Mouse (Mus musculus): ENCODE data around the gene Ust.

The Ust gene

GRCm38 (mm10) chr10:8498951-8499891 lies 19.4 kb downstream of the Ust start:
- 51% methylated on average over 13 of the region's 13 CpGs for WGBS

GRCm38 (mm10) chr10:8495543-8496141 lies 23.0 kb downstream of the Ust start:
- 60% methylated on average over 5 of the region's 5 CpGs for WGBS

- 94% methylated on average over 1 of the region's 1 CpGs for WGBS
Measured at GRCm38 (mm10) chr10:8491909-8492591, 26.6 kb downstream of the Ust start.

GRCm38 (mm10) chr10:8487388-8487787 lies 31.2 kb downstream of the Ust start:
- 91% methylated on average over 2 of the region's 2 CpGs for WGBS

DNA sequence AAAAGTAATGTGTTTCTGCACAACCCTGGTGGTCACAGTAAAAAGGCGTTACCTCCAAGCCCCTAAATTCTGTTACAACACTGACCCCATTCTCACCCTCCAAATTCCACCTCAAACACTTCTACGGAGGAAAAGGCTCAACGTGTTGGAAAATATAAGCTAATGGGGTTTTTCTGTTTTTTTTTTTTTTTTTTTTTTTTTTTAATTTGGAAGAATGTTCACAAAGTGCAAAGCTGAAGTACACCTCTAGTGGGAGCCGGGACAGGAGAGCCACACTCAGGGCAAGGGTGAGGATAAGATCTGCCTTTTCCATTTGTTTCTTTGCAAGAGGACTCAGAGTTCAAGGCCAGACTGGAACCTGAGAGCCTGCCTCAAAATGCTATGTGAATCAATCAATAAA lies 34.1 kb downstream of the Ust start:
- WGBS, result 85% methylated on average over 4 of the region's 4 CpGs

DNA sequence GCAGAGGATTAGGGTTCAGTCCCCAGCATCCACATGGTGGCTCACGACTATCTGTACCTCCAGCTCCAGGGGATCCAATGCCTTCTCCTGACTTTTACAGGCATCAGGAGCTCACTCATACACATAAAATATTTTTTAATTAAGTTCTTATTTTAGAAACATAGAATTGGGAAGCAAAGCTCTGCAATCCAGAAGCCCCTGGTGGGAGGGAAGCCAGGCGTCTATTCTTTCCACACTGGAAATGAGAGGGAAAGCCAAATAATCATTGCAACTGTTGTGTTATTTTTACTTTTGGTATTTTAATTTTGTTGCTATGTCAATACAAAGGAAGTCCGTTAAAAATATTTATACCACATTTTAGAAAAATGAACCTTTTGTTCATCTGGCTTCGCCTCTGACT lies 35.8 kb downstream of the Ust start:
- WGBS, result 82% methylated on average over 4 of the region's 4 CpGs

DNA sequence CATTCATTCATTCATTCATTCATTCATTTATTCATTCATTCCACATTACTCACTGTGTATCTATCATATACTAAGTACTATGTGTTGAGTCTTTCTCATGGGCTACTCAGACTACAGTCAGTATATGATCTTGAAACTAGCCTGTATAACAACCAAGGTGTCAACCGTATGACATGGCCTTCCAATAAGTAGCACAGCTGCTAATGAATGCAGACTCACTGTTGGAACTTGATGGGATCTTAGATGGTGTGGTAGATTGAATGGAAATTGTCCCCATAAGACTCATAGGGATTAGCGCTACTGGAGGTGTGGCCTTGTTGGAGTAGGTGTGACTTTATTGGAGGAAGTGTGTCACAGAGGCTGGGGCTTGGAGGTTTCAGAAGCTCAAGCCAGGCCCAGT lies 38.8 kb downstream of the Ust start:
- 97% methylated on average over 2 of the region's 2 CpGs for WGBS

DNA sequence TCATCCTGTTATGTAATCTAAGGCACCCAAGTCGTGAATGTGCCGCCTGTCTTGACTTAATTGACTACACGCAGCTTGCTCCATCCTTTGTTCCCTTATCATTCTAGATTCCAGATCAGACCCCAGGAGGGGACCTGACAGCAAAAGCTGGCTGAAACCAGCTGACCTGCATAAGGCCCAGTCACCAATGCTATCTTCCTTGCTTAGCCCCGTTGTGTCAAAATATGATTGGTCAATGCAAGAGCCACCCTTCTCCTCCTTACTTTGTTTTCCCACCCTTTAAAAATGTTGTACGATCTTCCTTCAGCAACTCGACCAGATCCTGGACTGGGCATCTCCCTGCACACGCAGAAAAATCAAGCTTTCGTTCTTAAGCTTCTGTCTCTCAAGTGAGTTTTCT lies 40.7 kb downstream of the Ust start:
- 93% methylated on average over 8 of the region's 8 CpGs for WGBS

DNA sequence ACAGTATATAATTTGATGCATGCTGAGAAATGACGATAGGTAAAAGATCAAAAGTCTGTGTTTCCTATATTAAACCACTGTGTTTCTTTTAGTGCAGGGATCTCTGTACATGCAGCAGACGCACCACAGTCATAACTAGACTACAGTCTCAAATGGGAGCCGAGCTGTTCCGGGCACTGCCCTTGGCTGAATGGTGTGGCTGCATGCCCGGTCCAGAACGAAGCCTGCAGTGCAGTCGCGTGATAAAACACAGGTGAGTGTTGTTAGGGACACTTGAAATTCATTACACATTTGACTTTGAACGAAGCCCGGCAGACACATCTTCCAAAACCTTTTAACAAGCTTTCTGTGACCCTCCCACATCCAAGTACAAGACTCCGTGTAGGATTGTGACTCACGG lies 46.6 kb downstream of the Ust start:
- WGBS, result 77% methylated on average over 12 of the region's 12 CpGs

DNA sequence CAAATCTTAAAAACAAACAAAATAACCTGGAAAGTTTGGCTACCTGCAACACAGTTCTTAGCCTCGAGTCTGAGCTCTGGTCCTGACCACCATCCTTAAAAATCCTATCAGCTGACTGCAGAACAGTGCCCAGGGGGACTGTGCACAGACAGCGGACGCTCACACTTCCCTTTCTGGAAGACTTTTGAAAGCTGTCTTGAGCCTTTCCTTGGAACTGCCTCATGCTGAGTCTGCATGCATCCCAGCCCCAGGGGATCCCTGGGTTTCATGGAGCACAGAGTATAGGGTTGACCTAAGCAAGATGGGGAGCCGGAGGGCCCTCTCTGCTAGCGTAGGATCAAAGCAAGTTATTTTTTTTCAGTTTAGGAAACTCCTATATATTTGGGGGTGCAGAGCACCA lies 47.6 kb downstream of the Ust start:
- WGBS, result 79% methylated on average over 5 of the region's 5 CpGs

GRCm38 (mm10) chr10:8469516-8469915 lies 49.1 kb downstream of the Ust start:
- WGBS, result 83% methylated on average over 3 of the region's 3 CpGs

GRCm38 (mm10) chr10:8468651-8469386 lies 49.8 kb downstream of the Ust start:
- 76% methylated on average over 5 of the region's 5 CpGs for WGBS

DNA sequence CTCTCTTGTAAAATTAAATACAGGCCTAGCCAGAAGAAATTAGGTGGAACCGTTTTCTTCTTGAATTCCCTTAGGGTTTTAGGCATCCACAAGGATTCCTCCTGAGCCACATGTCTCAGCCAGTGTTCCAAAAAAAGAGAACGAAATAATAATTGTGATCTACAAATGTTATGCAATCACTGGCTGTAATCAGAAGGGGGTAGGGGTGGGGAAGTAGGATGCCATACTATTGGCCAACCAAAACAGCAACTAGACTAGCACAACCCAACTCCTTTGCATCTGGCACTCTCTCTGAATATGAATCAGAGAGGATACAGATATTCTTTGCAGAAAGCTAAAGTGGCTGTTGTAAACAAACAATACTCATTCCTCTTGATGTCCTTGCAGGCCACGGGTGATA lies 52.7 kb downstream of the Ust start:
- WGBS, result 67% methylated on average over 3 of the region's 3 CpGs

DNA sequence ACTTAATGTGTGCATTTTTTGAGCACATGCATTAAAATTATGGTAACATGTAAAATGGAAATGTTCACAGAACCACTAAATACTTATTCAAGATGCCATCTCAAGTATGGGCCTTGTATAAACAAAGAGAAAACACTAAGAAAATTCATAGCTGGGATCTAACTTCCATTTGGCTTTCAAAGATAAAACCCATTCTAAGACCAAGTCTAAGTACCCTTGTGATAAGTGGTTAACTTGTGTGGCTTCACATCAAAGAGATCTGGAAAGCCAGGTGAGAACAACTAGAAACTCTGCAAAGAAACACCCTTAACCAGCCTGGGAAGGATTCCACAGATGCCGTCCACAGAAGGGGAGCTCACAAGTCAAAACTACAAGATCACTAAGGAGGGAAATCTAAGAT lies 53.4 kb downstream of the Ust start:
- 82% methylated on average over 1 of the region's 1 CpGs for WGBS

DNA sequence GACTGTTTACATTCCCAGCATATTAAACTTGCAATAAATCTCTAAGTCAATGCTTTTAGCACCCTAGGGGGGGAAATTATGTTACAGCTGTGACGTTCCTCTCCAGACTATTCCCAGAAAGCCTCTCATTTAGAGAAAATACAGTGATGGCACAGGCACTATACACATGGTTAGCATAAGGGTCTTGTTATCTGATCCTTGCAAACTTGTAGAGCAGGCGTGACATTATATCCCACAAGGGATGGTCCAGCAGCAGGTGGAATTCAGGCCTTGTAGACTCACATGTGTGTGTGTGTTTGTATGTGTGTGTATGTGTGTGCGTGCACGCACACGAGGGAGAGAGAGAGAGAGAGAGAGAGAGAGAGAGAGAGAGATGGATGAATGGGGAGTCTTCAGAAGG lies 57.3 kb downstream of the Ust start:
- 86% methylated on average over 5 of the region's 5 CpGs for WGBS

GRCm38 (mm10) chr10:8454711-8455110 lies 63.9 kb downstream of the Ust start:
- WGBS, result 64% methylated on average over 1 of the region's 1 CpGs

DNA sequence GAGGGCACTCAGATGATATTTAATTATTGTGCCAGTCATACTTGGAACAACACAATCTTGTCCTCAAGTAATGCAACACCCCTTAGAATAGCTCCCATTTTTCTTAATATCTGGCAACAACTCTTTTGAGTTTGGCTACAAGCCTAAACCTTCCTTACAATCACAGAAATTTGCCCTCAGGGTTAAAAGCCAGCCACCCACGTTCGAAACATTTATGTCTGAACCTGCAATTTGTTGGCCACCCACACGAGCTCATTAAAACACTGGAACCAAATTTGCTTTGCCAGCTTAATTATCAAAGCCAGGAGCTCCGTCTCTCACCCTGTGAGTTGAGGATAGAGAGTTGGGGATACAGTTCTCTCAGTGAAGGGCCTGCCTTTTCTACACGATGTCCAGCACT lies 70.9 kb downstream of the Ust start:
- 33% methylated on average over 5 of the region's 5 CpGs for WGBS

DNA sequence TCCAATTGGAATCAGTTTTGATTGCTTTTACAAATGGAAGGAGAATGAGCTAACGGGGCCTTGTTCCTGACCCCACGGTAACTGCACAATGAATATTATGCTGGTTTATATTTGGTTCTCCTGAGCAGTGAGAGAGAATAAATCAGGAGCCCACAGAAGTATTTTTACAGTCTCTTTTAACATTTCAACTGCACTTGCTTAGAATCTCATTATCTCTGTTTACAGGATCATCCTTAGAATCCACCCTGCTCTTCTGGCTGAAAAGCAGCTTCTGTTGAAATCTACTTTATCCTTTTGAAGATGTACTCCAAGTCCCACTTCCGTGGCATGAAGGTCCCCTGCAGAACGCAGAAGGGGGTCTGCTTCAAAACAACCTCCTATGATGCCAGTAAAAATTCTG lies 71.7 kb downstream of the Ust start:
- 24% methylated on average over 4 of the region's 4 CpGs for WGBS

- WGBS, result 86% methylated on average over 5 of the region's 5 CpGs
Measured at GRCm38 (mm10) chr10:8444052-8444451, 74.6 kb downstream of the Ust start.

DNA sequence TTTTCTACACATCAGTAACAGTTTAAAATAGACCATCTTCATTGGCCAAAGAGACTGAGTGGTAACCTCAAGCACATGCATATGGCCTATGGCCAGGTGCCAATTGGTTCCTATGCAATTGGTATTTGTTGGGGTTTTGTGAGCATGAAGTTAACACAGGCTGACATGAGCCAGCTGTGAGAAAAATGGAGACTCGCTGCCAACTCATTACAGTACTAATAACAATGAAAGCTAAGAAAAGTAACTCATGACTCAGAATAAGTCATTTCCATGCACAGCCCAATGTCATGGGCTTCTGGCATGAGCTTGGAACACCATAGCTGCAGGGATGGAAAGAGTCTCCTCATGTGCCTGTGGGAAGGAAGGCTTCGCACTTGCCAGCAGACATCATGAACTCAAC lies 86.8 kb downstream of the Ust start:
- WGBS, result 78% methylated on average over 2 of the region's 2 CpGs

DNA sequence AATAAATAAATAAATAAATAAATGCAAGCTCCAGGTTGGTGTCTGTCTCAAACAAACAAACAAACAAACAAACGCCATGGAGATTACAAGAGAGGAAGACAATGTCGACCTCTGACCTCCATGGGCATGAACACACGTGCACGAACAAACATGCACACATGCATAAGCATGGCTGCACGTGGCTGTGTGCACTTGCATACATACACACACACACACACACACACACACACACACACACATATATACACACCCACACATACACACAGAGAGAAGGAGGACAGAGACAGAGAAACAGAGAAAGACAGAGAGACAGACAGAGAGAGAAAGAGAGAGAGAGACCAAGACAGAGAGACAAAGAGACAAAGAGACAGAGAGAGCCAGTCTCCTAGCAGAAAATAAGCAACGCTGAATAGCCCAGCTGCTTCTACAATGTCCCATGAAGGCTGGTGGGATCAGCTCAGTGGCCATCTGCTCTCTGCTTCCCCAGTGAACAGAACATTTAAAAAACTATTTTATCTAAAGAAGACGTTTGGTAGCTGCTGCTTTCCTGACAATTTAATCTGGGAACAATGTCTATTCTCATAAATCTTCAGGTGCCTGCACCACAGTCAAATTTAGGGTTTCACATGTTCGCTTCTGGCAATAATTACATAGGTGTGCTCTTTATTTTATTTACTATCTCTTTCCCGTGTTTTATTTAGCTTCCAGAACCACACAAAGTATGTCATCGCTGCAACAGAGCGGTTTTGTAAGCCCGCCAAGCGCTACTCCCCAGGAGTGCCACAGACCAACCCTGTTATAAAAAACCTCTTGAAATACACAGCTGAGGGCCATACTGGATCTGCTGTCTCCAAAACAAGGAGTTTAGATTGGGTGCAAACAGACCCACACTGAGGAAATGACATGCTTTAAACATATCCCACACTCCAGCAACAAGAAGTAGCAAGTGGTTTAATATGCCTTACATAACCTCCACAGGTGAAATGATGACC lies 89.5 kb downstream of the Ust start:
- 58% methylated on average over 13 of the region's 13 CpGs for WGBS
